Mouse (Mus musculus) embryo, embryonic 11 days (tissue): ENCODE measurements around the gene Arhgap15.
A peak's percentile ranks its signal among the peaks of the same experiment; 100 is the strongest.
"Not testable (repeated sequence)": the region's sequence is repeated elsewhere in the genome, so short reads cannot be mapped to it uniquely, and the experiment has no call there.

ENCODE experiments used
- DNase-seq: peaks from one replicate; pipeline ENCODE4 v3.0.0-alpha.2; 2015

The Arhgap15 gene

GRCm38 (mm10) chr2:43748287-43748983, at the start of gene Arhgap15:
Gene Arhgap15 (plus strand): TSS chr2:43748824.
- no peak for DNase-seq

DNA sequence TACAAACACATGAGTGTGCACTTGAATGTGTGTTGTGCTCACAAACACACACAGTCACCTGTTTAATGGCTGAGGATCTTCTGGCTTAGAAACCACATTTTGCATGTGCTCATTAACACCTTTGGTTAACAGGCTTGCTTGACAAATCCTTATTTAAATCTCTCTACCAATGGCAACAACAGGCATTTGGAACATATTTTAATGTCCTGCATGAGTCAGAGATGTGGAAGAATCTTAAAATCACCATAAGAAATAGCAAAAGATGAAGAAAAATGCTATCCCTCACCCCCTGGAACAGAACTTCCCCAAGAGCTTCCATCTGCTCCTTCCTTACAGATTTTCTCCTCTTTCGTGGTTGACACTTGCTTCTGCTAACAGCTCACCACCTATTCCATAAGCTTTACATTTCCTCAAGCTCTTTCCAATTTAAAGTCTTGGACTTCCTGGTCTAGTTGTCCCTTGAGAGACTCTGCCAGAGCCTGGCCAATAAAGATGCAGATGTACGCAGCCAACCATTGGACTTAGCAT, 35.9 kb upstream of the Arhgap15 start:
- no peak for DNase-seq

- DNase-seq = peak; percentile 84
These were observed 26.0 kb upstream of the Arhgap15 start for GRCm38 (mm10) chr2:43722446-43723103.

DNA sequence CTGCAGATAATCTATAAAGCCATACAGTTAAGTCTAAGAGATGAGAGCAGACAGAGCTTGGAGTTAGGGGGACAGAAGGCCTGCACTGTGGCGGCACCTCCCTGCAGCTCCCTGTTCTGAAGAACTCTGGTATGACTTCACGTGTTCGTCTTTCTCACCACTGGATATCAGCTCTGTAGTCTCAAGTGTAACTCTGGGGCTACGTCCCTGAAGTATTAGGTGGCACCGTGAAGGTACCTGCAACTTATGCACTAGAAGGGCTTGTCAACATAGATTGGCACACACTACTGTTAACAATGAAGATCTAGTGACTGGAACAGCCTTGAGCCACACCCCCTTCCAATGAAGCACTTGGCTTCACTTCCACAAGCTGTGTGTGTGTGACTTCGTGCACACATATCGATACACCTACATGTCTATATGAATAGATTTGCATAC, 25.5 kb upstream of the Arhgap15 start:
- DNase-seq = no peak

DNA sequence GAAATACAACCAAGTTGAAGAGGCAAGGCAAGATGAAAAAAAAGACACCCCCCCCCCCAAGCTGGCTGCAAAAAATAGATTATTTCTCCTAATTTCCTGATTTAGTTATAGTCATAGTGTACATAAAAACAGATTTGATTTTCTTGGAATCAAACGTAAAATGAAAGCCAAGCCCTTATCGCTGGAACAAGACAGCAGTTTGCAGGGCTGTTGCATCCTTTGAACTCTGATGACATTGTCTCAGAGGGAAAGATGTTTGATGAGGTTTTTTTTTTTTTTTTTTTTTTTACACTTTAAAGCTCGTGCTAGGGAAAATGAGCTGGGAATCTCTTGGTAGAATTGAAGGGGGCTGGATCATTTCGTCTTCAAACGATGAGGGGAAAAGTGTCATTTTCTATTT, 21.4 kb upstream of the Arhgap15 start:
- DNase-seq = no peak

GRCm38 (mm10) chr2:43727693-43728092, 20.9 kb upstream of the Arhgap15 start:
- DNase-seq = no peak

DNA sequence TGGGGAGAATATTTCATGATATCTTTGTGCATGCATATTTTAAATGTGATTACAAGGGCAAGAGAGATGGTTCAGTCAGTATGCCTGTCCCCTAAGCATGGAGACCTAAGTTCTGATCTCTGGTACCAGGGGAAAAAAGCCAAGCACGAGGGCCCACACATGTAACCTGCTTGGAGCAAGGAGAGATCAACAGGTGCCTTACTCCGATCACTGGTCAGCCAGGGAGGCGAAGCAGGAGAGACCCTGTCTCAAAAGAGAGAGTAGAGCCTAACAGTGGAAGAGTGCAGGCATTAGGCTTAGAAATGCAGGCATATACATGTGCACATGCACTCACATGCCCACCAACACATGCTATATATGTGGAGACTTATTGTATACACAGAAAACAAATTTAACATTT, 19.8 kb upstream of the Arhgap15 start:
- DNase-seq = no peak

GRCm38 (mm10) chr2:43732396-43732795, 16.2 kb upstream of the Arhgap15 start:
- no peak for DNase-seq

- not testable (repeated sequence) for DNase-seq
These were observed 13.6 kb upstream of the Arhgap15 start for GRCm38 (mm10) chr2:43735071-43735470.

- DNase-seq = no peak
These were observed 11.1 kb upstream of the Arhgap15 start for GRCm38 (mm10) chr2:43737546-43737945.

DNA sequence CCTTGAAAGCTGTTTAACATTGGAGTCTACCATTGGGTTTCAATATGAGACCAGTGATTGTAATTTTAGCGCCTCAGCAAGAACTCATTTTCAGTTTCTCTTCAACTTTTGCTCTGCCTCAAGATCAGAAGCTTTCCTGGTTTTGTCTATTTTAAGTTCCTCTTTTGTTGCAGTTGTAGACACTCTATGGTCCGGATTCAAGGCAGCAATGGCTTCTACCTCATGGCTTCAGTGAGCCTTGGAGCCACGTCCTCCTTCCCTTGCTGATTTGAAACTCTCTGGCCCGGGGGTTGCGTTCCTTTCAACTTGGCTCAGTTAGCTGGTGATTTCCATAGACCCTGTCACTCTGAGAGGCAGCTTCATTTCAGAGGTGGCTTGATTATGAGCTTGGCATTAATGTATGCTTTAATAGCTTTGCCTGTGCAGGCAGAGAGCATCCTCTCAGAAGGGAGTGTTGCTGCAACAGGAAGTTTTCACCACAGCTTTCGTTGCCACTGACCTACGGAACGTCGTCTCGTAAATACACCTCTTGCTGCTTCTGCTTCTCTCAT, 10.0 kb upstream of the Arhgap15 start:
- no peak for DNase-seq

GRCm38 (mm10) chr2:43739190-43739818, 9.3 kb upstream of the Arhgap15 start:
- DNase-seq = no peak

DNA sequence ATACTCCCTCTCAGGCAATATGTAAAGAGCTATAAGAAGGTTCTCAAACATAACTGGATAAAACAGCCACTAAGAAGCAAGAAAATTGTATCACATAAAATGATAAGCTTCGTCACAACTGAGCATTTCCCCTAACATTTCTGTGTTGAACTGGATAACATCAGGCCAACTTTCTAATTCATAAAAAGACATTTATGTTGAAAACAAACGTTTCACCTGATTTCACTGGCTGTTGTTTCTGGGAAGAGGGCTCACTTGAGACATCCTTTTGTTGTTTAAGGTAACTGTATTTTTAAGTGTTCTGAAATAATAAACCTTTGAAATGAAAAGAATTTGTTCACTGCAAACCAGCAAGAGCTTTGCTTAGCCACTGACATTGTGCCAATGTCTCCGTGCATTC, 697 bp downstream of the Arhgap15 start:
- no peak for DNase-seq

DNA sequence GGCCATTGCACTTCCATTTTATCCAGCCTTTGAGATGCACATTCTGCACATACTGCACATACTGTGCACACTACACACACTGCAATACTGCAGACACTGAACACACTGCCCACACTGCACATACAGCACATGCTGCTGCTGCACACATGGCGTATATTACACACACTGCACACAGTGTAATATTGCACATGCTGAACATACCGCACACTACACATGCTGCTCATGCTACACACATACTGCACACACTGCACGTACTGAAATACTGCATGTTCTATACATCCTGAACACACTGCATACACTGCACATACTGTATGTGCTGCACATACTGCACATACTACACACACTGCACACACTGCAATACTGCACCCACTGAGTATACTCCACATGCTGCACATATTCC, 7.3 kb downstream of the Arhgap15 start:
- no peak for DNase-seq

DNA sequence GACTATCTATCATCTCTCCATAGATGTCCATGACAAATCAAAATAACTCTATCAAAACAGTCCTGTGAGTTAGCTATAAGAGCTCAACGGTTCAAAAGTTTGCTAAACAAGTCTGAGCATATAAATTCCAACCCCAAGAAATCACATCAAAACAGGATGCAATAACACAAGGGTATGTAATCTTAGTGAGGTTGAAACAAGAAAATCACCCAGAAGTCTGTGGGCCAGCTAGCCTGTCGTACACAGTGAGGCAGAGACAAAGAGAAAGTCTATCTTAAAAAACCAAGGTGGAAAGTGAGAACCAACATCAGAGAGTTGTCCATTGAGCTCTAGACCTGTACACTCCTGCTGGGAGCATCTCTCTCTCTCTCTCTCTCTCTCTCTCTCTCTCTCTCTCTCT, 8.0 kb downstream of the Arhgap15 start:
- DNase-seq = no peak

DNA sequence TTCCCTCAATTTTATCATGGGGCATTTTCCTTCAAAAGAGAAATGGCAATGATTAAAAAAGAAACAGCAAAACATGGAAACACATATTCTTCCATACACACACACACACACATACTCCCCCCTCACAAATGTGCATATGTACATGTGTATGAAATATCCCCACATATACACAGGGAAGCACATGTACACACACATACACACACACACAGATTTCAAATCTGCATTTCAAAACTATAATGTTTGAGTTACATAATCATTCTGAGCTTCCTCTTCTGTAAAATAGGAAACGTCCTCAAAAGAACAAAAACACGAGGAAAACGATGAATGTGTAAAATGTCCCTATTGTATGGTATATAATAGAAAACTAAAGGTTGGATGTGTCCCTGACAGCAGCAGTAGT, 13.1 kb downstream of the Arhgap15 start:
- DNase-seq = no peak

GRCm38 (mm10) chr2:43763279-43763678, 14.7 kb downstream of the Arhgap15 start:
- DNase-seq = no peak

DNA sequence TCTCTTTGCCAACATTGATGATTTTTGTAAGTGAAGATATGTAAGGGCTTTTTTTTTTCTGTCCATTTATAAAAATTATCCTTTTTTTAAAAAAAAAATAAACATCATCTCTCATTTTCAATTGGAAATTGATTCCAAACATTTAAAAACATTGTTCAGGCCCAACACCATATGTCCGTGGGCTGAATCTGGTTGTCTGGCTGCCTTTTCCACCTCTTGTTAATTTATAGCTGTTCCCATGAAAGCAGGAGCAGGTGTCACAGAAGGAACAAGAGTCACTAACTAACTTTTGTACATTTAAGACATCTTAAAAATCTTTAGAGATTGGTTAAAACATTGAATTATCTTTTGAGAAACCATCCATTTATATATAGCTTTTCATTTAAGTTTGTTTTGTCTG, 15.8 kb downstream of the Arhgap15 start:
- no peak for DNase-seq

DNA sequence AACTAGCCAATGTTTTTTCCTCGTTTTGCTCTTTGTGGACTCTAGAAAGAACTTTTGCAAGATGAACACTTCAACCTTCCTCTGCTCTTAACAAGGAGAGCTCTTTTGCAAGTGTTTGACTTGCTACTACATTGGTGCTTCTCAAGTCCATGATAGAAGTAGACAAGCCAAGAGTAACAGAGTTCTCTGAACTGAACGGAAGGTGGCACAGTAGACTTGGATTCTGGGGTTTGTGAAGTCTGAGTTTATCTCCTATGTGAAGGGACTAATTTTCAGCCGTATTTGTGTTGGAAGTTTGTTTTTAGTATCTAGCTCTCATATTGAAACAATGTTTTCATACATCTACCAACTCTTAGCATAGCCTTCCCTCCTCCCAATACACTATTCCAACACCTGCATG, 17.6 kb downstream of the Arhgap15 start:
- no peak for DNase-seq

- no peak for DNase-seq
These were observed 21.4 kb downstream of the Arhgap15 start for GRCm38 (mm10) chr2:43769850-43770570.

DNA sequence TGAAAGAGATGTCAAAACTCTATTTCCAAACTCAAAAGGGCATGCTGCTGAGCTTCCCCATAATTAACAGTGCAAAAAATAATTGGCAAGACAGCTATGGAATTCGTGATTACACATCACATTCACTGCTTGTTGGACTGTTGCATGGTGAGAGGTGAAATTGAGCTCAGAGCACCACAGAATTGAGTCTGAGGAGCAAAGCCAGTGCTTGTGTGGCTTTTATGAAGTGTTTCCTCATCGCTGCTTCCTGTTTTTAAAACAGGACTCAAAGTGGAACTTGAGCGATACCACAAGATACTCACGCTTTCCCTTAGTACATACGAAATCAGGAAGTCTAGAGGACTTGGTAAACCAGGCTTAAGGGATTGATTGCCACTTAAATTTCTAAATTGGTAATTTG, 24.0 kb downstream of the Arhgap15 start:
- no peak for DNase-seq

- no peak for DNase-seq
These were observed 33.5 kb downstream of the Arhgap15 start for GRCm38 (mm10) chr2:43782157-43782556.
